Mouse (Mus musculus): ENCODE measurements around the gene Ets1. TPM values are rescaled to one million over a fixed set of nuclear protein-coding genes. Genes with fewer than 3 reads are reported as not detected.

Gene Ets1
- polyA plus RNA-seq, 1 experiment = not detected

DNA sequence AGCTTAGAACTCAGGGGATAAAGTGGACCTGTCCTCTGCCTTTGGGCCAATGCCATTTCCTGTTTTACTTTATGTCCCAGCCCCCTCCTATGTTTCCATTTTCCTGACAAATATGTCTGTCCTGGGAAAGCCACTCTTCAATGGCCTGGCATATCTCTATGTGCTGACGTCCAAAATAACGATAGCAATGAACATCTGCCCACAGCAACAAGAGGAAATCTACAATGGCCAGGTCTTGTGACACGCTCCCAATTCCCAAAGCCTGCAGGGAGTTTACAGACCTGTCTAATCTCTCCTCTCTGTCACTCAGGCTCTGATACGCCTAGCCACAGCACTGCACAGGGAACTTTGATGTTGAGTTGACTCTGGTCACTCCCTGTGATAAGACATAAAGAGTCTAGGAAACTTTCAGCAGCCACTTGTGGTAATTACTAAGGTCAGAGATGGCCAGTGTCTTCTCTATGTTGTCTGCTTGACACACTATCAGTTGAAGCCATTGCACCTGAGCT, 124.7 kb downstream of the Ets1 start:
- TF ChIP-seq GATA1 (IDR thresholded peaks at IDR 0.05; ENCODE audit: low read length) = no peak

DNA sequence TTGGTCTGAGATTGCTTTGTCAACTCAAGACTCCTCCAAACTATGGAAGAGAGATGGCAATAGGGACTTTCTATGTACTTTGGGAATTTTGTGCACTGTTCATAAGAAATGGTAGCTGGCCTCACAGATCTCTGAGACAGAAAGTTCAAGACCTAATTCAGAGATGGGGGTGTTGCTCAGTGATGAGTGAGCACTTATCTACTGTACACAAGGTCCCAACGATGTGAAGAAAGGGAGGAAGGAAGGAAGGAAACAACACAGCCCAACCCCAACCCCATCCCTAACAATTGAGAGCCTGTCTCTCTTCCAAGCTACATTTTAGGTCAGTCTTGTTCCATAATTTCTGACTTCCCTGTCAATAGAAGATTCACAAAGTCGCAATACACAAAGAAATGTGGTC, 125.3 kb downstream of the Ets1 start:
- no peak for TF ChIP-seq GATA1 (IDR thresholded peaks at IDR 0.05; ENCODE audit: low read length)

- no peak for TF ChIP-seq GATA1 (IDR thresholded peaks at IDR 0.05; ENCODE audit: low read length)
These were observed 128.4 kb downstream of the Ets1 start for GRCm38 (mm10) chr9:32764374-32764773.

DNA sequence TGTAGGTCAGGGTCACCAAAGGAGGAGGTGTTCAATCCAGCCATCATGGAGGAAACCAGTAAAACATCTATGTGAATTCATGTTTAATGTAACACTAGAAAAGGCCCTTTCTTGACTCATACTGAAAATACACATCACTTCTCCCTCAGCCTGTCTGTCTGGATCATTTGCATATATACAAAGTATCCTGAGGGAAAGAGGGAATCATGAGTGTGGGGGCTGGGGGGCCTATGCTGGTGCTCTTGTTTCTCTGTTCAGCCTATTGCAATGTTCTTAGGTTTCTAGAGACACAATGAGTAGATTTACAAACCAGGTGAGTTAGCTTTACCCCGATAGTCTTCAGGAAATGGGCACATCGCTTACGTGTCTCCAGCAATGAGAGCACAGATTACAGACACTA, 129.1 kb downstream of the Ets1 start:
- no peak for TF ChIP-seq GATA1 (IDR thresholded peaks at IDR 0.05; ENCODE audit: low read length)

DNA sequence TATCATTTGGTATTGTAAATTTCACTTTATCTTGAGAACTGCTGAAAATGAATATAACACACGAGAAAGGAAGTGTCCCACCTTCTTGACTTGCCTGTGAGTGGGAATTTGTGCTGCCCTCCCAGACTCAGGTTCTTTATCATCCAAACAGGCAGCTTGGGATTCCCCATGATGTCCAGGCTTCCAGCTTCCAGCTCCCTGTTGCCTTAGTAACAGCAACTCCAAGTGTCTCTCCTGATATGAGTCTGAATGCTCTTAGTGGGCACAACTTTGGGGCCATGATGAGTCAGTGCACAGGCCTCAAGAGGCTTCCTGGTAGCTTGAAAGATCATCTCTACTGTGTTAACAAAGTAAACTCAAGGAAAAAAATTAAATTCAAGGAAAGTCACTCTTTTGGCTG, 142.8 kb downstream of the Ets1 start:
- no peak for TF ChIP-seq GATA1 (IDR thresholded peaks at IDR 0.05; ENCODE audit: low read length)

DNA sequence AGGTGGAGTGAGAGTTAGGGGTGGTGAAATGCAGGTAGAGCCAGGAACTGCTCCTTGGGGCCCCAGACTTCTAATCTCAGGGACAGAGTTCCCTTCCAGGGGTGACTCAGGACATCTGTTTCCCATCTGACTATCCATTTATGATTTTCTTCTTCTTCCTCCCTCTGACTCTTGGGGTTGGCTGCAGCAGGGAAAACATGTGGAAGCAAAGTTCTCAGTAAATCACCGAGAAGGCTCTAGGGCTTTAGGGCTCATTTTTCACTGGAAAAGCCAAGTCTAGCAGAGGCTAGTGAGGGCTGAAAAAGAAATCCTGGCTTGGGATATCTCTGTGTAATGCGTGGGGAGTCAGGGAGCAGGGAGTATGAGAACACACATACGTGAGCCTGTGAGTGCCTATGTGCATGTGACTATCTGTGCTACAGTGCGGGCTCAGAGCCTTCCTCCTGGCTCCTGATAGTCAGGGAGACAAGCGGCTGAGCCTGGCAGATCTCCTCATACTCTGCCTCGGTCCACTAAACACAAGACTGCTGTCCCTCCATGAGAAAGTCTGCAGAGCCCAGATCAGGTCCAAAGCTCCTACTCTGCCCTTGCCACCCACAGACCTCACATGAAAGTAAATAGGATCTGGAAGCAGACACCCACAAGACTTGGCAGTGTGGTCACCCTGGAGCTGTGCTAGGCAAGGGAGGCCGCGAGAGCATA, 146.5 kb downstream of the Ets1 start:
- TF ChIP-seq GATA1 (IDR thresholded peaks at IDR 0.05; ENCODE audit: low read length) = no peak

DNA sequence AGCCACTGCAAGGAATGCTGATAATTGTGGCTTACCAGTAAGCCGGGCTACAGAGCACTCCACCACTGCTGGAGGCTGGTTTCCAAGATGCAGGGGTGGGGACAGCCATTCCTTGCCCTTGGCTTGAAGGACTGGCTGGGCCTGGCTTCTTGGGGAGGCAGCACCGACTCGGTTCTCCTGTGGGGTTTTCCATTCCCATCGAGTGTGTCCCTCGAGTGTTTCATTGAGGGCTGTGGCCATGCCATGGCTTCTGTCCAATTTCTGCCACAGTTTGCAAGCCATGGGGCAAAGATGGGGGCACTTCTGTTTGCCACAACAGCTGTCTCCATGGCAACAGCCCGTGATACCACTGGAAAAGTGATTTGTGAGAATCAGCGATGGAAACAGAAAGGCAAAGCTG, 151.1 kb downstream of the Ets1 start:
- no peak for TF ChIP-seq GATA1 (IDR thresholded peaks at IDR 0.05; ENCODE audit: low read length)

DNA sequence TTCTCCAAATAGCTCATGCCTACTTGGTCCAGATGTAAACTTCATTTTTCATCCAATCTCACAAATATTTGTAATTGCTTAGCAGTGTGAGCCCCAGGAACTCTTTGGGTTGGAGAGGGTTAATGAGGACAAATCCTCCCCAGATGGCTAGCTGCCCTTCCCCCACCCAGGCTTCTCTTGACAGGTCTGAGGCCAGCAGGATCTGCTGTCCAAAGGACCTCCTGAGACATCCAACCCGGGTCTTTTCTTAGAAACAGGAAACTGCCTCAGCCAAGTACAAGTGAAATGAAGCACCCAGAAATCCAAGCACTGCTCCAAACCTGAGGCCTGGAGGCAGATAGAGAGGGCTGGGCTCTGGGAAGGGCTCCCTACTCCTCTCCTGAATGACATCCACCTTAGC, 151.6 kb downstream of the Ets1 start:
- TF ChIP-seq GATA1 (IDR thresholded peaks at IDR 0.05; ENCODE audit: low read length) = no peak

DNA sequence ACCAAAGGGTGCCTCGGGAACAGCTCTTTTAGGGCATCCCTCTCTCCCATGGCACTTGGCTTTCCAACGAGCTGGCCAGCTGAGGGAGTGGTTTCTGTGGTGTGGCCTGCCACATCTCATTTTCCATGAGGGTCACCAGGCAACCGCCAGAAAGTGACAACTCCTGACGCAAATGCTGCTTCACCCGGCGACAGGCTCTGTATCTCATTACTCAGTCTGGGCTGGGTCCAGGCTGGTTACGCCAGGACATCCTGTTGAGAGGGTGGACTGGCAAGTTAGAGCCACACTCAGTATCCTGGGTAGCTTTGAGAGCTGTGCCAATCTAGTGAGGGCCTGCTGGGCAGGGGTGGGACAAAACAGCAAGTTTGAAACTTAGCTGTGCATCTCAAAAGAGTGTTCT, 153.3 kb downstream of the Ets1 start:
- TF ChIP-seq GATA1 (IDR thresholded peaks at IDR 0.05; ENCODE audit: low read length) = no peak

GRCm38 (mm10) chr9:32791699-32792098, 155.7 kb downstream of the Ets1 start:
- no peak for TF ChIP-seq GATA1 (IDR thresholded peaks at IDR 0.05; ENCODE audit: low read length)

DNA sequence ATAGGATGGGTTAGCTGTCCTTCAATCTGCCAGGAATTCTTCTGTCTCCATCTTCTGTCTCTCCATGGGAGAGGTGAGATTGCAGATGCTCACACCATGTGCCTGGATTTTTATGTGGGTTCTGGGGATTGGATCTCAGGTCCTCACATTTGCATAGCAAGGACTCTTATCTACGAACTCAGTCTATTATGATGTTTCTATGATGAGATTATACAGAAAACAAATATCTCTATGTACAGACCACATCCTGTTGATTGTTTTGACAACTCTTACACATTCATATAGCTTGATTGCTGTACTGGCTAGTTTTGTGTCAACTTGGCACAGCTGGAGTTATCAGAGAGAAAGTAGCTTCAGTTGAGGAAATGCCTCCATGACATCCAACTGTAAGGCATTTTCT, 162.2 kb downstream of the Ets1 start:
- TF ChIP-seq GATA1 (IDR thresholded peaks at IDR 0.05; ENCODE audit: low read length) = no peak

DNA sequence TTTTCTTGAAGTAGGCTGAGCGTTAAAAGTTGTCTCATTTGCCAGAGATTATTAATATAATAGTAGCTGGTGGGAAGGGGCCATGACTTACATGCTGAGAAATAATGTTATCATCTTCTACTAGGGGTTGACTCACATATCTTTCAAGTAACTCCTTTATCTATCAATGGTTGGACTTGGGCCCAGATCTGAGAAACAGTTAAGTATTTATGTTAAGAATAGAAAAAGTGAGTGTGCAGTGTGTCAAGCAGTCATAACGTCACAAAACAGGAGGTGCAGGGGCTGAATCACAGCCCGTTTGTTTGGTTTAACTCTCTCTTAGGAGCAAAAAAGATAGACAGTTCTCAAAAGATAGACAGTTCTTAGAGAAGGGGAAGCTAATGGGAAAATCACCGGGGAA, 170.1 kb downstream of the Ets1 start:
- TF ChIP-seq GATA1 (IDR thresholded peaks at IDR 0.05; ENCODE audit: low read length) = no peak

Other genes with a start within 250 kb of the Ets1 start
- 8.3 and 8.9 TPM in 2 replicates for gene Fli1, start 93.4 kb upstream of the Ets1 start, polyA plus RNA-seq (2012)